Mouse (Mus musculus) heart, embryonic 15.5 days (tissue): Measurements from ENCODE around the gene Itpkb. TPM values are rescaled to one million over a fixed set of nuclear protein-coding genes. Genes with fewer than 3 reads are reported as not detected.
"Not testable (repeated sequence)": the region's sequence is repeated elsewhere in the genome, so short reads cannot be mapped to it uniquely, and the experiment has no call there.

Experiments used
- ATAC-seq: fragments of 200-750 bp; cut with Nextera tagmentation; replicated peaks from 2 replicates; pipeline ENCODE4 v1.8.0; 2017; ENCODE audit warnings: low read depth, moderate TSS enrichment; ENCODE audit not compliant: insufficient number of reproducible peaks, insufficient read depth, low FRiP score
- H3K27ac ChIP-seq: fragments of 300-500 bp; sonication (generic); 2 replicates; pipeline ENCODE4 v1.5.1; 2015; ENCODE audit warnings: mild to moderate bottlenecking, inconsistent platforms
- H3K27me3 ChIP-seq: fragments of 300-500 bp; sonication (generic); 2 replicates; pipeline ENCODE4 v1.6.1; 2015; ENCODE audit warnings: inconsistent platforms
- H3K36me3 ChIP-seq: fragments of 300-500 bp; sonication (generic); 2 replicates; pipeline ENCODE4 v1.6.1; 2015; ENCODE audit warnings: mild to moderate bottlenecking, inconsistent platforms
- H3K4me1 ChIP-seq: fragments of 300-500 bp; sonication (generic); replicated peaks from 2 replicates; pipeline ENCODE4 v1.6.1; 2015; ENCODE audit warnings: inconsistent platforms
- H3K4me2 ChIP-seq: fragments of 300-500 bp; sonication (generic); 2 replicates; pipeline ENCODE4 v1.6.1; 2015; ENCODE audit warnings: inconsistent platforms, mild to moderate bottlenecking, moderate library complexity
- H3K4me3 ChIP-seq: fragments of 300-500 bp; sonication (generic); 2 replicates; pipeline ENCODE4 v1.5.1; 2015; ENCODE audit warnings: mild to moderate bottlenecking, inconsistent platforms
- H3K9ac ChIP-seq: fragments of 300-500 bp; sonication (generic); 2 replicates; pipeline ENCODE4 v1.6.1; 2015; ENCODE audit warnings: mild to moderate bottlenecking, inconsistent platforms
- H3K9me3 ChIP-seq: fragments of 300-500 bp; sonication (generic); replicated peaks from 2 replicates; pipeline ENCODE4 v1.6.1; 2016; ENCODE audit warnings: inconsistent platforms
- WGBS: fragments of 180-500 bp; shearing (Covaris S2); methylation state at CpG from one replicate; pipeline ENCODE4 v1.1.7; 2015; ENCODE audit warnings: mixed read lengths; 5-methylcytosine and 5-hydroxymethylcytosine counted together
- polyA plus RNA-seq: library from polyadenylated mRNA; unstranded; fragments of >200 nt; fragmentation: Nextera tagmentation; extraction: Ambion mirVana; gene quantifications from 2 replicates; pipeline ENCODE4 v1.2.1, GENCODE M21; 2015

Itpkb gene
- polyA plus RNA-seq, 1 experiment from 2014 or later = 6.1 TPM

DNA sequence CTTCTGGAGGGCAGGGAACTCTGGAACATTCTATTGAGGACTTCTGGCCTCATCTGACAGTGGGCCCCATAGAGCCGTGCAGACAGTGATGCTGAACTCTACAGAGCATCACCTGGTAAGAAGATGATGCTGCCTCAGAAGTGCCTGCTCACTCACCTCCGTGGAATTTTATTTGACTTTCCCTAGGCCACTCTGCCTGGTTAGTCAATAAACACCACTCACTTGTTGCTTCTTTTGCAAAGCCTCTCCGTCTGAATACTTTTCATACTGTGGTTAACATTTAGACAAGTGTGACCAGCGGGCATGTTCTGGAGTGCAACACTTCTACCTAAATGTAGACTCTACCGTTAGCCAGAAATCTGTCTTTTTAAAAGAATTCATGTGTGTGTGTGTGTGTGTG, 42.0 kb downstream of the Itpkb start:
- H3K9me3 ChIP-seq, H3K27ac ChIP-seq, H3K4me3 ChIP-seq, H3K36me3 ChIP-seq, H3K4me2 ChIP-seq, H3K9ac ChIP-seq, H3K27me3 ChIP-seq, ATAC-seq: not testable (repeated sequence)
- H3K4me1 ChIP-seq = peaks cover 34% of the 10 kb centered on the region
- WGBS = 84% methylated on average over 5 of the region's 5 CpGs

- WGBS = 69% methylated on average over 7 of the region's 7 CpGs
Measured at GRCm38 (mm10) chr1:180376598-180376997, 46.3 kb downstream of the Itpkb start.

GRCm38 (mm10) chr1:180379559-180379958, 49.3 kb downstream of the Itpkb start:
- H3K9ac ChIP-seq = no peak overlapping the region
- no peak overlapping the region for H3K4me3 ChIP-seq

More at GRCm38 (mm10) chr1:180376598-180376997, 46.3 kb downstream of the Itpkb start:
- peaks cover 8% of the 10 kb centered on the region for H3K4me1 ChIP-seq
- no peaks in the 10 kb centered on the region for H3K9me3 ChIP-seq
- H3K4me3 ChIP-seq = no peak overlapping the region
- no peak overlapping the region for H3K27ac ChIP-seq
- no peak overlapping the region for H3K4me2 ChIP-seq
- H3K36me3 ChIP-seq = no peaks in the 10 kb centered on the region
- H3K27me3 ChIP-seq = no peaks in the 10 kb centered on the region
- no peak overlapping the region for H3K9ac ChIP-seq
- no peak for ATAC-seq

DNA sequence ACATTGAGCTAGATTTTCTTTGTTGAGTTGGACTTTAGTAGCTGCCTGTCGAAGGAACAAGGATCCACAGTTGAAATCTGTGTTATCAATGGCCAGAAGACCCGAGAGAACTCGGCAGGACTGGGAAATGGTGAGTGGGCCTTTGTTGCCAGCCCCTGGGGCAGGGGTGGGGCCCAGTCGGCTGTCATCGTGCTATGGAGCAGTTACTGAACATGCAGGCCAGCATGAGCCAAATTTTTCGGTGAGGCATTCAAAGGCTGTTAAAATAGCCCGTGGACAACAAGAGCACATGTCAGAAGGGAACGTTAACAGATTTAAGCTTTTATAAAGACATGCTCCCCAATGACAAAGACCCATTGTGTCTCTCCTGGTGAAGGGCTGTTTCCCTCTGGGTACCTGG, 52.1 kb downstream of the Itpkb start:
- ATAC-seq = no peak
- H3K36me3 ChIP-seq = no peaks in the 10 kb centered on the region
- 37% methylated on average over 8 of the region's 8 CpGs for whole genome bisulfite sequencing
- no peak overlapping the region for H3K4me2 ChIP-seq
- H3K27me3 ChIP-seq = no peaks in the 10 kb centered on the region
- peak overlapping the region; percentile 42 for H3K27ac ChIP-seq
- no peak overlapping the region for H3K9ac ChIP-seq
- no peak overlapping the region for H3K4me3 ChIP-seq
- H3K4me1 ChIP-seq = peaks cover 42% of the 10 kb centered on the region
- no peaks in the 10 kb centered on the region for H3K9me3 ChIP-seq

More at GRCm38 (mm10) chr1:180379559-180379958, 49.3 kb downstream of the Itpkb start:
- no peaks in the 10 kb centered on the region for H3K36me3 ChIP-seq
- H3K9me3 ChIP-seq = no peaks in the 10 kb centered on the region
- H3K27ac ChIP-seq = no peak overlapping the region
- peaks cover 19% of the 10 kb centered on the region for H3K4me1 ChIP-seq
- WGBS = 77% methylated on average over 3 of the region's 3 CpGs
- no peaks in the 10 kb centered on the region for H3K27me3 ChIP-seq
- no peak for ATAC-seq
- no peak overlapping the region for H3K4me2 ChIP-seq

GRCm38 (mm10) chr1:180383884-180384283, 53.6 kb downstream of the Itpkb start:
- Histone ChIP-seq H3K27me3 (no peaks in the 10 kb centered on the region), H3K4me2 (no peak overlapping the region), H3K27ac (0 out of 2 replicates have a peak overlapping the region, but pooled peaks have one; percentile 1), H3K4me1 (peaks cover 55% of the 10 kb centered on the region), H3K36me3 (no peaks in the 10 kb centered on the region), H3K9ac (no peak overlapping the region), H3K9me3 (no peaks in the 10 kb centered on the region), H3K4me3 (no peak overlapping the region)
- no peak for ATAC-seq
- WGBS = 93% methylated on average over 8 of the region's 8 CpGs

DNA sequence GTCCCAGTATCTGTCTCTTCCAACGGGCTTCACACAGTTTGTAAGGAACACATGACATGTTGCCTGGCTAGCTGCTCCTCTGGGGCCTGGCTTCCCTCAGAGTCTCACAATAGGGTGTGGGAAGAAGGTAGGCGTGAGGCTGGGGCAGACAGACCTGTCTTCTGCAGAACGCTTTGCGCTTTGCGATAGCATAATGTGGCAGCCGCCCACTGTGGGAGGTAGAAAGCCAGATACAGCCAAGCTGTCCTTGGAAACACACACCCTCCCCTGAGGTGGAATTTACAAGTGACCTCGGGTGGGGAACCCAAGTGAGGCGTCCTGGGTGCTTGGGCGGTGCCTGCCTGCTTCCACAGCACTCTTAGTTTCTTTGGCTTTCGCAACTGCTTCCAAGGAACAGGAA, 54.2 kb downstream of the Itpkb start:
- Histone ChIP-seq H3K27me3 (no peaks in the 10 kb centered on the region), H3K9ac (no peak overlapping the region), H3K4me2 (no peak overlapping the region), H3K9me3 (no peaks in the 10 kb centered on the region), H3K4me3 (no peak overlapping the region), H3K4me1 (peaks cover 59% of the 10 kb centered on the region), H3K27ac (0 out of 2 replicates have a peak overlapping the region, but pooled peaks have one; percentile 1), H3K36me3 (no peaks in the 10 kb centered on the region)
- ATAC-seq = no peak
- WGBS = 50% methylated on average over 10 of the region's 10 CpGs

- Histone ChIP-seq H3K4me1 (peaks cover 61% of the 10 kb centered on the region), H3K9ac (no peak overlapping the region), H3K4me3 (no peak overlapping the region), H3K4me2 (no peak overlapping the region), H3K27me3 (no peaks in the 10 kb centered on the region), H3K27ac (no peak overlapping the region), H3K36me3 (no peaks in the 10 kb centered on the region), H3K9me3 (no peaks in the 10 kb centered on the region)
- ATAC-seq = no peak
- WGBS = 65% methylated on average over 6 of the region's 6 CpGs
Measured at GRCm38 (mm10) chr1:180385308-180385707, 55.0 kb downstream of the Itpkb start.

- peak overlapping the region; percentile 89 for H3K27ac ChIP-seq
- ATAC-seq = peak; percentile 98
- WGBS = 3% methylated on average over 27 of the region's 27 CpGs
- peak overlapping the region; percentile 68 for H3K4me2 ChIP-seq
- H3K9me3 ChIP-seq = no peaks in the 10 kb centered on the region
- no peaks in the 10 kb centered on the region for H3K27me3 ChIP-seq
- no peaks in the 10 kb centered on the region for H3K36me3 ChIP-seq
- H3K4me1 ChIP-seq = peaks cover 61% of the 10 kb centered on the region
- peak overlapping the region; percentile 62 for H3K9ac ChIP-seq
- peak overlapping the region; percentile 52 for H3K4me3 ChIP-seq
Measured at GRCm38 (mm10) chr1:180386951-180387749, 56.9 kb downstream of the Itpkb start.

GRCm38 (mm10) chr1:180387750-180388480, 57.6 kb downstream of the Itpkb start:
- Histone ChIP-seq H3K4me3 (peak overlapping the region; percentile 52), H3K36me3 (no peaks in the 10 kb centered on the region), H3K9me3 (no peaks in the 10 kb centered on the region), H3K27ac (peak overlapping the region; percentile 89), H3K4me1 (peaks cover 58% of the 10 kb centered on the region), H3K9ac (peak overlapping the region; percentile 34; the same call in 1 of the 2 replicates), H3K4me2 (peak overlapping the region; percentile 68), H3K27me3 (no peaks in the 10 kb centered on the region)
- WGBS = 6% methylated on average over 11 of the region's 11 CpGs
- no peak for ATAC-seq

DNA sequence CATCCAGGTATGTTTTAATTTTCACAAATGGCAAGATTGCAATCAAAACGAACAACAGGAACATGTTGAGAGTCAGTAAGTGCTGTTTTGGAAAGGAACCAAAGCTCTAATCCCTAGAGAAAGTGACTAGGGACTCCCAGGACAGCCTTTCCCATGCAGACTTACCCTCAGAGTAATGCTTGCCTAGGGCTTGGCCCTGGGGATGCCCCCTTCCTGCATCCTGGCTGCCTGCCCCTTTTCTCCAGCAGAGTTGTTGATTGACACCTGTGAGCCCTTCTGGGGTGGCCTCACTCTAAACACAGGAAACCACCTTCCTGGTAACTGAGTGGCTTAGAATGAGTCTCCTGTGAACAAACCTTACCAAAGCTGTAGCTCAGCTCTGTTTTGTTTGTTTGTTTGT, 58.2 kb downstream of the Itpkb start:
- H3K9ac ChIP-seq = no peak overlapping the region
- WGBS = 22% methylated on average over 1 of the region's 1 CpGs
- H3K36me3 ChIP-seq = no peaks in the 10 kb centered on the region
- no peak for ATAC-seq
- H3K4me2 ChIP-seq = no peak overlapping the region
- H3K9me3 ChIP-seq = no peaks in the 10 kb centered on the region
- peak overlapping the region; percentile 89 for H3K27ac ChIP-seq
- peaks cover 64% of the 10 kb centered on the region for H3K4me1 ChIP-seq
- H3K27me3 ChIP-seq = no peaks in the 10 kb centered on the region
- H3K4me3 ChIP-seq = no peak overlapping the region

DNA sequence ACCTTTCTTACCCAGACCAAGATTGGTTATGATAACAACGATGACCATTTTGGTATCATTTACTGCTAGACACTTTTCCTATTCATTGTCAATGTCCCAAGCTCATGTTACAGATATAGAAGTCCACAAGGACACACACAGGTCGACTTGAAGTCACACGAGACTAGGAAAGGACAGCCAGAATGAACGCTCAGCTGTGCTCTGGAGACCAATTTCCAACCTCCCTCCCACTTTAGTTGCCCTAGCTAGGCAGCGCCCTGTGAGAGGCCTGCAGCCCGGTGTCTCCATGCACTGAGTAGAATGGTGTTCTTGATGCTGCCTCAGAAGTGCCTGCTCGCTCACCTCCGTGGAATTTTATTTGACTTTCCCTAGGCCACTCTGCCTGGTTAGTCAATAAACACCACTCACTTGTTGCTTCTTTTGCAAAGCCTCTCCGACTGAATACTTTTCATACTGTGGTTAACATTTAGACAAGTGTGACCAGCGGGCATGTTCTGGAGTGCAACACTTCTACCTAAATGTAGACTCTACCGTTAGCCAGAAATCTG, 59.0 kb downstream of the Itpkb start:
- ATAC-seq, H3K4me2 ChIP-seq, H3K27me3 ChIP-seq, H3K4me3 ChIP-seq, H3K9ac ChIP-seq, H3K9me3 ChIP-seq, H3K36me3 ChIP-seq: not testable (repeated sequence)
- 76% methylated on average over 11 of the region's 11 CpGs for WGBS
- peak overlapping the region; percentile 89; the same call in 1 of the 2 replicates for H3K27ac ChIP-seq
- H3K4me1 ChIP-seq = peaks cover 65% of the 10 kb centered on the region
